Comparison of ENCODE assay signal across 8 mouse cellular contexts in genomic region chr11:23667128-23667527, GRCm38 (mm10). TPM values are rescaled to one million over a fixed set of nuclear protein-coding genes. Genes with fewer than 3 reads are reported as not detected.
A peak's percentile ranks its signal among the peaks of the same experiment; 100 is the strongest.
DNase-seq lines count a peak whose midpoint lies in the region; ATAC-seq and TF ChIP-seq lines count a peak whose summit lies in the region.

No protein-coding gene starts in this region.

- no peaks in the 10 kb centered on the region for H3K9me3 ChIP-seq in heart, embryonic 14.5 days (ENCODE audit: control insufficient read depth, low read length)
- H3K9me3 ChIP-seq in G1E (replicated peaks): no peaks in the 10 kb centered on the region
- H3K9me3 ChIP-seq in forebrain, embryonic 10.5 days: no peaks in the 10 kb centered on the region
- no peaks in the 10 kb centered on the region for H3K9me3 ChIP-seq in limb, embryonic 10.5 days (replicated peaks)
- H3K9me3 ChIP-seq in neural tube, embryonic 14.5 days (ENCODE audit: control insufficient read depth, low read length): no peaks in the 10 kb centered on the region

- no peak for TF ChIP-seq CTCF in G1E (IDR thresholded peaks at IDR 0.05; ENCODE audit: low read depth, low read length)

- peak overlapping the region; percentile 95 for H3K9ac ChIP-seq in heart, embryonic 14.5 days (ENCODE audit: low read length)
- H3K9ac ChIP-seq in neural tube, embryonic 14.5 days (replicated peaks; ENCODE audit: low read depth, low read length): no peak overlapping the region; the same call in 1 of the 2 replicates

- peaks cover 11% of the 10 kb centered on the region for H3K36me3 ChIP-seq in heart, embryonic 14.5 days (ENCODE audit: control insufficient read depth, insufficient read depth, low read length)
- H3K36me3 ChIP-seq in G1E (replicated peaks): peaks cover 32% of the 10 kb centered on the region
- peaks cover 9% of the 10 kb centered on the region for H3K36me3 ChIP-seq in forebrain, embryonic 10.5 days (replicated peaks)
- H3K36me3 ChIP-seq in limb, embryonic 10.5 days: peaks cover 17% of the 10 kb centered on the region
- no peaks in the 10 kb centered on the region for H3K36me3 ChIP-seq in neural tube, embryonic 14.5 days (ENCODE audit: control insufficient read depth, insufficient read depth, low read length)

- H3K27ac ChIP-seq in heart, embryonic 14.5 days (replicated peaks in 1 of 2; ENCODE audit: control insufficient read depth in 1 of 2, insufficient read depth in 1 of 2, low read depth in 2 of 2, low read length in 2 of 2): no peak overlapping the region
- no peak overlapping the region for H3K27ac ChIP-seq in forebrain, embryonic 10.5 days
- H3K27ac ChIP-seq in limb, embryonic 10.5 days: no peak overlapping the region
- no peak overlapping the region for H3K27ac ChIP-seq in neural tube, embryonic 14.5 days (ENCODE audit: low read depth, low read length)

- no peak for DNase-seq in heart, adult 9 months (ENCODE audit: low spot score in 2 of 2)
- DNase-seq in G1E (ENCODE audit: low spot score): no peak
- DNase-seq in forebrain, embryonic 10.5 days (ENCODE audit: extremely low spot score, low spot score): no peak
- no peak for DNase-seq in limb, embryonic 10.5 days (ENCODE audit: low spot score)
- DNase-seq in spleen, postnatal 14 days (ENCODE audit: low spot score in 2 of 2): no peak
- DNase-seq in adrenal gland, postnatal 4 days (ENCODE audit: low spot score in 2 of 2): no peak

- H3K4me3 ChIP-seq in heart, embryonic 14.5 days (ENCODE audit: control insufficient read depth in 1 of 2, insufficient read depth in 1 of 2, low read depth in 1 of 2, low read length in 2 of 2): peak overlapping the region in 1 of 2 experiments; percentile 89; a peak in 3 of 4 replicates
- H3K4me3 ChIP-seq in G1E (ENCODE audit: low read depth, low read length): peak overlapping the region; percentile 87
- peak overlapping the region; percentile 91 for H3K4me3 ChIP-seq in forebrain, embryonic 10.5 days
- H3K4me3 ChIP-seq in limb, embryonic 10.5 days: peak overlapping the region; percentile 80
- peak overlapping the region; percentile 81 for H3K4me3 ChIP-seq in neural tube, embryonic 14.5 days (ENCODE audit: low read depth, low read length)

- 47% methylated on average over 3 of the region's 3 CpGs for WGBS in heart, embryonic 14.5 days
- WGBS in forebrain, embryonic 10.5 days: 82% methylated on average over 3 of the region's 3 CpGs
- 84% methylated on average over 3 of the region's 3 CpGs for WGBS in limb, embryonic 10.5 days
- 38% methylated on average over 3 of the region's 3 CpGs for WGBS in neural tube, embryonic 14.5 days

- no peak for ATAC-seq in heart, embryonic 14.5 days (ENCODE audit: insufficient number of reproducible peaks, insufficient read depth, low FRiP score, low read depth)
- no peak for ATAC-seq in G1E (ENCODE audit: extremely low read depth, insufficient number of reproducible peaks, low FRiP score, poor library complexity, severe bottlenecking)
- no peak for ATAC-seq in neural tube, embryonic 14.5 days (ENCODE audit: low read depth)

- no peaks in the 10 kb centered on the region for H3K27me3 ChIP-seq in heart, embryonic 14.5 days (ENCODE audit: control insufficient read depth, insufficient read depth, low read length)
- H3K27me3 ChIP-seq in G1E (ENCODE audit: insufficient read depth, low read length): no peaks in the 10 kb centered on the region
- no peaks in the 10 kb centered on the region for H3K27me3 ChIP-seq in forebrain, embryonic 10.5 days (ENCODE audit: poor library complexity, severe bottlenecking)
- H3K27me3 ChIP-seq in limb, embryonic 10.5 days (ENCODE audit: low read depth, poor library complexity, severe bottlenecking): no peaks in the 10 kb centered on the region
- H3K27me3 ChIP-seq in neural tube, embryonic 14.5 days (ENCODE audit: control insufficient read depth, insufficient read depth, low read length): peaks cover 4% of the 10 kb centered on the region; the same call in 1 of the 2 replicates

- peak overlapping the region; percentile 74 for H3K4me2 ChIP-seq in heart, embryonic 14.5 days (ENCODE audit: low read length)
- H3K4me2 ChIP-seq in neural tube, embryonic 14.5 days (ENCODE audit: low read depth, low read length): peak overlapping the region; percentile 74

- H3K4me1 ChIP-seq in heart, embryonic 14.5 days (ENCODE audit: control insufficient read depth in 2 of 2, insufficient read depth in 2 of 2, low read length in 2 of 2): peaks cover 0 to 13% of the 10 kb centered on the region in 2 experiments; a peak in 2 of 4 replicates
- H3K4me1 ChIP-seq in G1E (ENCODE audit: insufficient read depth, low read depth, low read length): peaks cover 13% of the 10 kb centered on the region
- H3K4me1 ChIP-seq in forebrain, embryonic 10.5 days: peaks cover 28% of the 10 kb centered on the region
- peaks cover 16% of the 10 kb centered on the region for H3K4me1 ChIP-seq in limb, embryonic 10.5 days
- peaks cover 7% of the 10 kb centered on the region; the same call in 1 of the 2 replicates for H3K4me1 ChIP-seq in neural tube, embryonic 14.5 days (ENCODE audit: control insufficient read depth, insufficient read depth, low read length)

RNA-seq across cellular contexts. Expression of gene Pex13, which starts 1.4 kb away (rescaled TPM):
- 33.5 and 34.3 TPM in 2 replicates for polyA plus RNA-seq in heart, embryonic 14.5 days (2014; fragmentation: Nextera tagmentation; extraction: Ambion mirVana)
- total RNA-seq in G1E (2014; fragmentation: Nextera tagmentation) (26.7 and 35.2 TPM in 2 replicates), G1E (2017) (16.4 and 18.1 TPM in 2 replicates)
- 16.3 and 16.7 TPM in 2 replicates for polyA plus RNA-seq in G1E (2012)
- polyA plus RNA-seq in forebrain, embryonic 10.5 days (2016; fragmentation: Nextera tagmentation; extraction: Ambion mirVana): 29.4 and 31.5 TPM in 2 replicates
- polyA plus RNA-seq in limb, embryonic 10.5 days (2016; fragmentation: Nextera tagmentation; extraction: Ambion mirVana): 36.6 and 37.6 TPM in 2 replicates
- 36.8 and 38.0 TPM in 2 replicates for polyA plus RNA-seq in neural tube, embryonic 14.5 days (2014; fragmentation: Nextera tagmentation; extraction: Ambion mirVana)
- total RNA-seq in adrenal gland, postnatal 4 days (2021): 10 to 100 TPM; 46.0 to 60.7 TPM

RNA-seq across cellular contexts. Expression of gene Pus10, which starts 1.7 kb away (rescaled TPM):
- polyA plus RNA-seq in heart, embryonic 14.5 days (2014; fragmentation: Nextera tagmentation; extraction: Ambion mirVana): 10.5 and 11.8 TPM in 2 replicates
- total RNA-seq in G1E (2014; fragmentation: Nextera tagmentation) (50.6 and 54.6 TPM in 2 replicates), G1E (2017) (38.7 and 50.9 TPM in 2 replicates)
- polyA plus RNA-seq in G1E (2012): 4.2 and 7.0 TPM in 2 replicates
- polyA plus RNA-seq in forebrain, embryonic 10.5 days (2016; fragmentation: Nextera tagmentation; extraction: Ambion mirVana): 26.0 and 26.1 TPM in 2 replicates
- polyA plus RNA-seq in limb, embryonic 10.5 days (2016; fragmentation: Nextera tagmentation; extraction: Ambion mirVana): 28.9 and 30.3 TPM in 2 replicates
- polyA plus RNA-seq in neural tube, embryonic 14.5 days (2014; fragmentation: Nextera tagmentation; extraction: Ambion mirVana): 12.9 and 13.9 TPM in 2 replicates
- total RNA-seq in adrenal gland, postnatal 4 days (2021): 10 to 100 TPM; 26.4 to 30.7 TPM

RNA-seq across cellular contexts. Expression of gene 0610010F05Rik, which starts 33.7 kb away (rescaled TPM):
- polyA plus RNA-seq in heart, embryonic 14.5 days (2014; fragmentation: Nextera tagmentation; extraction: Ambion mirVana): 19.5 and 20.1 TPM in 2 replicates
- total RNA-seq in G1E (2014; fragmentation: Nextera tagmentation) (42.1 and 50.9 TPM in 2 replicates), G1E (2017) (36.5 and 43.9 TPM in 2 replicates)
- 3.3 and 5.5 TPM in 2 replicates for polyA plus RNA-seq in G1E (2012)
- polyA plus RNA-seq in forebrain, embryonic 10.5 days (2016; fragmentation: Nextera tagmentation; extraction: Ambion mirVana): 38.7 and 44.3 TPM in 2 replicates
- polyA plus RNA-seq in limb, embryonic 10.5 days (2016; fragmentation: Nextera tagmentation; extraction: Ambion mirVana): 29.8 and 32.7 TPM in 2 replicates
- polyA plus RNA-seq in neural tube, embryonic 14.5 days (2014; fragmentation: Nextera tagmentation; extraction: Ambion mirVana): 151 and 172 TPM in 2 replicates
- 10 to 100 TPM; 19.6 to 23.6 TPM for total RNA-seq in adrenal gland, postnatal 4 days (2021)
